Mouse (Mus musculus) induced T-regulatory cell, adult 2 months (primary cell): ENCODE measurements around the gene Olfr397.

ENCODE experiments used
- DNase-seq: peaks from one replicate; pipeline ENCODE4 v3.0.0-alpha.2; 2012; ENCODE audit warnings: low read depth

Olfr397 gene

DNA sequence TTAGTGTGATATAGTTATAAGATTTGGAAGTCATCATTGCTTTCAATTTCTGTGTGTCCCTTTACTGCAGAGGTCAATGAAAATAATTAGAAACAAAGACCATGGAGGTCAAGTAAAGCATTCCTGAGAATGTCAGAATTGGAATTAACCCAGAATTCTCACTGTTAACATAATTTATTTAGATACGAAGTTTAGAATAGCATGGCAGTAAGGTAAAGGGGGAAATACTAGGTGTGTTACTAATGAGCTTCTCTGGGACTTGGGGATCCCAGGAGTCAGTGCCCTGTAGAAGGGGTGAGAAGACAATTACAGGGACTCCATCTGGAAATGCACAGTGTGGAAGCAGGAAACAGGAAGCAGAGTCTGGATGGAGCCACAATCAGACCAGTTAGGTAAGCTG lies at the start of gene Olfr397:
Gene Olfr397, plus strand, starts transcription at position 301 of the 400 bp plus-strand sequence.
- DNase-seq: no peak

GRCm38 (mm10) chr11:73936377-73936776 lies 24.2 kb upstream of the Olfr397 start, which contains the start of gene Olfr23:
Gene Olfr23, plus strand, starts transcription at chr11:73936677.
- DNase-seq: no peak

DNA sequence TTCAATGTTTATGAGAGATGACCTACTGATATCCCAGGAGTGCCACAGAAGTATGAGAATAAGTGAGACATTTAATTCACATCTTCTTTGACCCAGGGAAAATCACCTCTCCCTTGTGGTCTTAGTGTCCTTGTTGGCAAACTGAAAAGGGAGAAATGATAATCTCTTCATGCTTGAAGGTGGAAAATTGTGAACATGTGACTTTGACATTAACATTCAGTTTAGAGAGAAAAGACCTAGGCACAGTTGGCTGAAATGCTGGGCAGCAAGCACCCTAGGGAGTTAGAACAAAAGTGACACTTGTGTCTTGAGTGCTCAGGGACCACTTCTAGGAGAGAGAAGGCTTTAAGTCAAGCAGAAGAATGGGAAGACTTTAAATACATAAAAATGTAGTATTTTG lies 29.7 kb downstream of the Olfr397 start, which contains the start of gene Olfr398:
Gene Olfr398, minus strand, starts transcription at position 101 of the 400 bp plus-strand sequence.
- no peak for DNase-seq

GRCm38 (mm10) chr11:73993115-73993514 lies 32.5 kb downstream of the Olfr397 start:
- peak; percentile 1 for DNase-seq
